Mouse (Mus musculus) heart, embryonic 16.5 days (tissue): Measurements from ENCODE around the gene Zfp131. TPM values are rescaled to one million over a fixed set of nuclear protein-coding genes. Genes with fewer than 3 reads are reported as not detected.

Source experiments
- ATAC-seq: fragments of 200-750 bp; cut with Nextera tagmentation; replicated peaks from 2 replicates; pipeline ENCODE4 v1.8.0; 2017; ENCODE audit warnings: moderate number of reproducible peaks; ENCODE audit not compliant: insufficient read depth, low FRiP score; ENCODE audit errors: extremely low read depth
- H3K27ac ChIP-seq: fragments of 300-500 bp; sonication (generic); 2 replicates; pipeline ENCODE4 v1.5.1; 2014; ENCODE audit warnings: mild to moderate bottlenecking, low read length, control low read depth, moderate library complexity
- H3K27me3 ChIP-seq: fragments of 300-500 bp; sonication (generic); 2 replicates; pipeline ENCODE4 v1.6.1; 2014; ENCODE audit warnings: low read length, mixed read lengths; ENCODE audit not compliant: control insufficient read depth, insufficient read depth
- H3K36me3 ChIP-seq: fragments of 300-500 bp; sonication (generic); 2 replicates; pipeline ENCODE4 v1.6.1; 2014; ENCODE audit not compliant: control insufficient read depth, insufficient read depth
- H3K4me1 ChIP-seq: fragments of 300-500 bp; sonication (generic); 2 replicates; pipeline ENCODE4 v1.6.1; 2014; ENCODE audit warnings: low read length, mixed read lengths; ENCODE audit not compliant: control insufficient read depth, insufficient read depth
- H3K4me2 ChIP-seq: fragments of 300-500 bp; sonication (generic); 2 replicates; pipeline ENCODE4 v1.6.1; 2014; ENCODE audit warnings: low read depth, mild to moderate bottlenecking, control low read depth, low read length
- H3K4me3 ChIP-seq: fragments of 300-500 bp; sonication (generic); 2 replicates; pipeline ENCODE4 v1.5.1; 2014; ENCODE audit warnings: mild to moderate bottlenecking, control low read depth, low read length
- H3K9ac ChIP-seq: fragments of 300-500 bp; sonication (generic); 2 replicates; pipeline ENCODE4 v1.6.1; 2014; ENCODE audit warnings: low read length, control low read depth
- H3K9me3 ChIP-seq: fragments of 300-500 bp; sonication (generic); replicated peaks from 2 replicates; pipeline ENCODE4 v1.6.1; 2016; ENCODE audit warnings: low read length; ENCODE audit not compliant: control insufficient read depth
- WGBS: fragments of 180-500 bp; shearing (Covaris S2); extraction: QIAGEN DNeasy Blood & Tissue Kit; methylation state at CpG from one replicate; pipeline ENCODE4 v1.1.7; 2014; 5-methylcytosine and 5-hydroxymethylcytosine counted together
- polyA plus RNA-seq: library from polyadenylated mRNA; unstranded; fragments of >200 nt; fragmentation: Nextera tagmentation; extraction: Ambion mirVana; gene quantifications from 2 replicates; pipeline ENCODE4 v1.2.1, GENCODE M21; 2015

Gene Zfp131
- polyA plus RNA-seq, 1 experiment from 2014 or later: 22.8 TPM

- Histone ChIP-seq H3K9me3 (no peaks in the 10 kb centered on the region), H3K4me1 (peaks cover 14% of the 10 kb centered on the region), H3K27ac (no peak overlapping the region), H3K4me2 (no peak overlapping the region), H3K27me3 (no peaks in the 10 kb centered on the region), H3K9ac (no peak overlapping the region), H3K4me3 (no peak overlapping the region), H3K36me3 (peaks cover 6% of the 10 kb centered on the region; the same call in 1 of the 2 replicates)
- 25% methylated on average over 5 of the region's 5 CpGs for WGBS
- ATAC-seq: no peak
Measured at GRCm38 (mm10) chr13:119756831-119757230, 33.9 kb downstream of the Zfp131 start.

- Histone ChIP-seq H3K9me3 (no peaks in the 10 kb centered on the region), H3K9ac (peak within 1 kb of the TSS; percentile 81), H3K36me3 (peaks cover 1% of the 10 kb centered on the region; the same call in 1 of the 2 replicates), H3K27me3 (no peaks in the 10 kb centered on the region), H3K4me2 (peak within 1 kb of the TSS; percentile 95), H3K27ac (peak within 1 kb of the TSS; percentile 69), H3K4me1 (peaks cover 14% of the 10 kb centered on the region), H3K4me3 (peak within 1 kb of the TSS; percentile 78)
- peak; percentile 90 for ATAC-seq
- WGBS: 2% methylated on average over 43 of the region's 43 CpGs
Measured at GRCm38 (mm10) chr13:119755681-119756471, 34.8 kb downstream of the Zfp131 start, which contains the start of gene Nim1k. Nim1k (minus strand) TSS chr13:119755882.

- ATAC-seq: peak; percentile 59
- peak overlapping the region; percentile 78 for H3K4me3 ChIP-seq
- H3K4me1 ChIP-seq: peaks cover 14% of the 10 kb centered on the region
- H3K9me3 ChIP-seq: no peaks in the 10 kb centered on the region
- no peaks in the 10 kb centered on the region for H3K27me3 ChIP-seq
- H3K27ac ChIP-seq: no peak overlapping the region; the same call in none of the 2 replicates
- no peaks in the 10 kb centered on the region for H3K36me3 ChIP-seq
- WGBS: 1% methylated on average over 16 of the region's 16 CpGs
- peak overlapping the region; percentile 81 for H3K9ac ChIP-seq
- H3K4me2 ChIP-seq: peak overlapping the region; percentile 95
Measured at GRCm38 (mm10) chr13:119755141-119755547, 35.5 kb downstream of the Zfp131 start.

GRCm38 (mm10) chr13:119754635-119755020 lies 36.1 kb downstream of the Zfp131 start:
- WGBS: 36% methylated on average over 3 of the region's 3 CpGs
- Histone ChIP-seq H3K4me1 (peaks cover 14% of the 10 kb centered on the region), H3K4me3 (peak overlapping the region; percentile 78), H3K9ac (no peak overlapping the region), H3K36me3 (no peaks in the 10 kb centered on the region), H3K27ac (no peak overlapping the region), H3K4me2 (peak overlapping the region; percentile 95), H3K27me3 (no peaks in the 10 kb centered on the region), H3K9me3 (no peaks in the 10 kb centered on the region)
- ATAC-seq: no peak

GRCm38 (mm10) chr13:119753859-119754634 lies 36.6 kb downstream of the Zfp131 start:
- H3K4me3 ChIP-seq: no peak overlapping the region
- no peaks in the 10 kb centered on the region for H3K36me3 ChIP-seq
- H3K27ac ChIP-seq: no peak overlapping the region
- H3K4me1 ChIP-seq: peaks cover 14% of the 10 kb centered on the region
- no peaks in the 10 kb centered on the region for H3K27me3 ChIP-seq
- WGBS: 70% methylated on average over 9 of the region's 9 CpGs
- no peak overlapping the region for H3K9ac ChIP-seq
- H3K4me2 ChIP-seq: no peak overlapping the region
- no peaks in the 10 kb centered on the region for H3K9me3 ChIP-seq
- no peak for ATAC-seq

GRCm38 (mm10) chr13:119746930-119747329 lies 43.8 kb downstream of the Zfp131 start:
- H3K9me3 ChIP-seq: no peaks in the 10 kb centered on the region

GRCm38 (mm10) chr13:119743470-119743869 lies 47.2 kb downstream of the Zfp131 start:
- WGBS: 74% methylated on average over 3 of the region's 3 CpGs
- H3K4me1 ChIP-seq: no peaks in the 10 kb centered on the region
- H3K4me2 ChIP-seq: no peak overlapping the region
- no peak for ATAC-seq
- H3K9ac ChIP-seq: no peak overlapping the region
- no peaks in the 10 kb centered on the region for H3K9me3 ChIP-seq
- H3K27me3 ChIP-seq: no peaks in the 10 kb centered on the region
- no peak overlapping the region for H3K4me3 ChIP-seq
- no peaks in the 10 kb centered on the region for H3K36me3 ChIP-seq
- H3K27ac ChIP-seq: no peak overlapping the region

More at GRCm38 (mm10) chr13:119746930-119747329, 43.8 kb downstream of the Zfp131 start:
- Histone ChIP-seq H3K27me3 (no peaks in the 10 kb centered on the region), H3K9ac (no peak overlapping the region), H3K4me1 (no peaks in the 10 kb centered on the region), H3K36me3 (no peaks in the 10 kb centered on the region), H3K4me2 (no peak overlapping the region), H3K4me3 (no peak overlapping the region), H3K27ac (no peak overlapping the region)
- 68% methylated on average over 4 of the region's 4 CpGs for WGBS
- ATAC-seq: no peak

GRCm38 (mm10) chr13:119742711-119743415 lies 47.8 kb downstream of the Zfp131 start:
- Histone ChIP-seq H3K9me3 (no peaks in the 10 kb centered on the region), H3K4me2 (no peak overlapping the region), H3K4me1 (no peaks in the 10 kb centered on the region), H3K4me3 (no peak overlapping the region), H3K36me3 (no peaks in the 10 kb centered on the region), H3K9ac (no peak overlapping the region), H3K27me3 (no peaks in the 10 kb centered on the region), H3K27ac (no peak overlapping the region)
- WGBS: 80% methylated on average over 6 of the region's 6 CpGs
- ATAC-seq: no peak
